Mouse (Mus musculus): ENCODE measurements at regions not wholly inside any gene's neighbourhood (a gene's known extent, or its start where the extent isn't known, plus 50 kb on each side); places are given as distances from the start of the nearest gene placed in this dataset.

DNA sequence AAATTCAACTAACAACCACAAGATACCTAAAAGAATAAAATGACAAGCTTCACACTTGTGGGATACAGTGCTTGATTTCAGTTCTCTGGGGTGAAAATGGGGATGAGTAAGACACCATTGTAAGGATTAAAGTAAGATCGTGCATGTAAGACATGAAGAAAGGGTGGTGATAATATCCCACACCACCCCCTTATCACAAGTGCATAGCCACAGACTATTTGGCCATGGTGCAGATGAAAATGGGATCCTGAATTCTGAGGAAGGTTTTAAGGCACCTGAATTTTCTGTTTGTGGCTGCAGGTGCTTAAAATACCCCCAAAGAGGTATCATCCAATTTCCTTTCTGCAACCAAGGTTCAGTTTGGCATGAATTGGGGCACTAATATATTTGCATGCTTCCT is 627.7 kb upstream of the Acvr2a start:
- WGBS: 64% methylated on average over 1 of the region's 1 CpGs
- TF ChIP-seq CTCF (IDR thresholded peaks at IDR 0.05; ENCODE audit: borderline replicate concordance, insufficient read depth, low read depth, low read length) (no peak), POLR2A (IDR thresholded peaks at IDR 0.05; ENCODE audit: borderline replicate concordance, insufficient read depth, low read length) (no peak)
- Histone ChIP-seq H3K27ac (ENCODE audit: insufficient read depth, low read length) (no peak overlapping the region), H3K4me3 (replicated peaks; ENCODE audit: insufficient read depth, low read depth, low read length) (no peak overlapping the region), H3K4me1 (ENCODE audit: control insufficient read depth, insufficient read depth, low read length) (peaks cover 3% of the 10 kb centered on the region; the same call in 1 of the 2 replicates), H3K27me3 (ENCODE audit: control insufficient read depth, insufficient read depth, low read length) (no peaks in the 10 kb centered on the region)
- DNase-seq: no peak

DNA sequence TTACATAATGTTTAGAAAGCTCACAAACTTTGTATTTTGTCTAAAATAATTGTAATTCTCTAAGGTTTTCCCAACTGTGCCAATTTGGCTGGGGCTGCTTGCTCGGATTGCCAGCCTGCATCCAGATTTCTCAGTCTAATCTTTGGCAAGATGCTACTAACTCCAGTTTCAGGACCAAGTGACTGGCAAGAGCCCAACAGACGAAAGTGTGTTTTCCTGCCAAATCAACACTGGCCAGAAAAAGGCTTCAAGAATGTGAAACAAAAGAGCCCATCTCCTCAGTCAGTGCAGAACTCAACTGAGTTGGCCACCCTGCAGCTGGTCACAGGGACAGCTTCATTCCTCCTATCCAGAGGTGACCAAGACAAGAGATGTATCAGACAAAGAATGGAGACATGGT is 627.3 kb upstream of the Acvr2a start:
- peak; percentile 35 to 65 for DNase-seq
- 10% methylated on average over 2 of the region's 2 CpGs for WGBS
- no peak for TF ChIP-seq CTCF (IDR thresholded peaks at IDR 0.05; ENCODE audit: borderline replicate concordance, insufficient read depth, low read depth, low read length)

DNA sequence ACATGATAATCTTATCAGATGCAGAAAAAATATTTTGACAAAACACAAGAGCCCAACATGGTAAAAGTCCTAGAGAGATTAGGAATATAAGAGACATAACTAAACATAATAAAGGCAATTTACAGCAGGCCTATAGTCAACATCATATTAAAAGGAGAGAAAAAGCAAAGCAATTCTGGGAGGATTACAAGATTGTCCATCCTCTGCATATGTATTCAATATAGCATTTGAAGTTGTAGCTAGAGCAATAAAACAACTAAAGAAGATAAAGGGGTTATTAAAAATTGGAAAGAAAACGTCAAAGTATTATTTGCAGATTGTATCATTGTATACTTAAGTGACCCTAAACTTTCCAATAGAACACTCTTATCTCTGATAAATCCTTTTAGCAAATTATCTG is 602.1 kb upstream of the Acvr2a start:
- no peak for TF ChIP-seq CTCF (IDR thresholded peaks at IDR 0.05; ENCODE audit: borderline replicate concordance, insufficient read depth, low read depth, low read length)
- no peak for TF ChIP-seq POLR2A (IDR thresholded peaks at IDR 0.05; ENCODE audit: borderline replicate concordance, insufficient read depth, low read length)
- 88% methylated on average over 1 of the region's 1 CpGs for WGBS
- no peaks in the 10 kb centered on the region for H3K27me3 ChIP-seq (ENCODE audit: control insufficient read depth, insufficient read depth, low read length)
- no peaks in the 10 kb centered on the region for H3K4me1 ChIP-seq (ENCODE audit: control insufficient read depth, insufficient read depth, low read length)
- no peak for DNase-seq
- no peak overlapping the region for H3K4me3 ChIP-seq (replicated peaks; ENCODE audit: insufficient read depth, low read depth, low read length)
- H3K27ac ChIP-seq (ENCODE audit: insufficient read depth, low read length): no peak overlapping the region

More for the DNA sequence above, 627.3 kb upstream of the Acvr2a start:
- H3K27ac ChIP-seq (ENCODE audit: insufficient read depth, low read length): no peak overlapping the region
- no peak overlapping the region for H3K4me3 ChIP-seq (replicated peaks; ENCODE audit: insufficient read depth, low read depth, low read length)
- H3K4me1 ChIP-seq (ENCODE audit: control insufficient read depth, insufficient read depth, low read length): peaks cover 3% of the 10 kb centered on the region; the same call in 1 of the 2 replicates
- H3K27me3 ChIP-seq (ENCODE audit: control insufficient read depth, insufficient read depth, low read length): no peaks in the 10 kb centered on the region

GRCm38 (mm10) chr2:48220771-48221170 is 593.1 kb upstream of the Acvr2a start:
- DNase-seq: peak in 1 of 2 experiments; percentile 1
- Histone ChIP-seq H3K4me1 (ENCODE audit: control insufficient read depth, insufficient read depth, low read length) (no peaks in the 10 kb centered on the region), H3K27ac (ENCODE audit: insufficient read depth, low read length) (no peak overlapping the region), H3K27me3 (ENCODE audit: control insufficient read depth, insufficient read depth, low read length) (no peaks in the 10 kb centered on the region; the same call in 1 of the 2 replicates), H3K4me3 (replicated peaks; ENCODE audit: insufficient read depth, low read depth, low read length) (no peak overlapping the region)
- WGBS: 34% methylated on average over 3 of the region's 3 CpGs
- no peak for TF ChIP-seq CTCF (IDR thresholded peaks at IDR 0.05; ENCODE audit: borderline replicate concordance, insufficient read depth, low read depth, low read length)

DNA sequence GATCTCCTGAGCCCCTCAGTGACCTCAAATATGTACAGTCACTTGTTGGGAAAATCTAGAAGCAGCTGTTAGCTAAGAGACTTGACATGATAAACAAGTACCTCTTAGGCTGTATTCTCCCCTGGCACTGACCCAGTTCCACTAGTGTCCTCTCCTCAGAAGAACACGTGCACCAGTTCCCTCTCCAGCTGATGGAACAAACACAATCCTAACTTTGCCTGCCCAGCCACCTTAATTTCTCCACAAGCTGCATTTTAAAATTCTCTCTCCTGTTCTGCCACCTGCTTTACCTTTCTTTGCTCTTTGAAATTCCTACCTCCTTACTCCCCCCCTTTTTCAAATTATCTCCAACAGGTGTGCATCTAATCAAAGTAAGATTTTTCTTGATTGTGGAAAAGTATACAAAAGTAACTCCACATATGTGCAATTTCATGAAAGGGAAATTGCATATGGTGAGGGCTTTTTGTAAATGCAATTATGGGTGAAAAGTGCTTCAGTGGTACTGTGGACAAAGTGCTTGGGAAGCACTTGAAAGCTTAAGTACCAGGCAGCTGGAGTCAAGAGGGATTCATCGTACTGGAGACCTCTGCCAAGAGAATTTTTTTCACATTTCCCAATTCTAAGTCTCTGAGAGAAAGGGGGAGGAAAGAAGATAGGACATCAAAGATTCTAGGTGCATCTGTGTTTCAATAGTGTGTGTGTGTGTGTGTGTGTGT is 590.7 kb upstream of the Acvr2a start:
- DNase-seq: no peak
- no peak for TF ChIP-seq CTCF (IDR thresholded peaks at IDR 0.05; ENCODE audit: borderline replicate concordance, insufficient read depth, low read depth, low read length)
- no peak for TF ChIP-seq POLR2A (IDR thresholded peaks at IDR 0.05; ENCODE audit: borderline replicate concordance, insufficient read depth, low read length)
- H3K27me3 ChIP-seq (ENCODE audit: control insufficient read depth, insufficient read depth, low read length): no peaks in the 10 kb centered on the region; the same call in 1 of the 2 replicates
- H3K4me1 ChIP-seq (ENCODE audit: control insufficient read depth, insufficient read depth, low read length): no peaks in the 10 kb centered on the region
- no peak overlapping the region for H3K4me3 ChIP-seq (replicated peaks; ENCODE audit: insufficient read depth, low read depth, low read length)
- WGBS: 60% methylated on average over 2 of the region's 2 CpGs
- H3K27ac ChIP-seq (ENCODE audit: insufficient read depth, low read length): no peak overlapping the region

GRCm38 (mm10) chr2:48250174-48250573 is 563.7 kb upstream of the Acvr2a start:
- H3K4me3 ChIP-seq (replicated peaks; ENCODE audit: insufficient read depth, low read depth, low read length): no peak overlapping the region
- no peak for TF ChIP-seq POLR2A (IDR thresholded peaks at IDR 0.05; ENCODE audit: borderline replicate concordance, insufficient read depth, low read length)
- no peaks in the 10 kb centered on the region for H3K4me1 ChIP-seq (ENCODE audit: control insufficient read depth, insufficient read depth, low read length)
- H3K27ac ChIP-seq (ENCODE audit: insufficient read depth, low read length): no peak overlapping the region
- H3K27me3 ChIP-seq (ENCODE audit: control insufficient read depth, insufficient read depth, low read length): no peaks in the 10 kb centered on the region
- DNase-seq: no peak
- 74% methylated on average over 4 of the region's 4 CpGs for whole genome bisulfite sequencing

DNA sequence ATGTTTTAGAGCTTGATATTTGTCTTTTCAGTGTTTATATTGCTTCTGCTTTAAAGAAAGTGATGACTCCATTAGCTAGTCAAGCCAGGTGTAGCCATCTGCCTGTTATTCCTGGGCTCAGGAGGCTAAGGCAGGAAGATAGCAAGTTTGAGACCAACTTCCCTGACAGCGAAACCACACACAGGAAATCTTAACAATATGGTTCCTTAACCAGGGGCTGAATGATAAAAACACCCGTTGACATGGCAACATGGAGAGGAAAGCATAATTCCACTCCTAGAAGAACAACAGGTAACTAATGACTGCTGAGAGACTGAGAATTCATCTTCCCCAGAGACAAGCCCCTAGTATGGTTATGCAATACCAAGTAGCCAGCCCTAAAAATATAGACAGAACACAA is 553.6 kb upstream of the Acvr2a start:
- Histone ChIP-seq H3K4me3 (replicated peaks; ENCODE audit: insufficient read depth, low read depth, low read length) (no peak overlapping the region), H3K27me3 (ENCODE audit: control insufficient read depth, insufficient read depth, low read length) (no peaks in the 10 kb centered on the region), H3K27ac (ENCODE audit: insufficient read depth, low read length) (no peak overlapping the region), H3K4me1 (ENCODE audit: control insufficient read depth, insufficient read depth, low read length) (no peaks in the 10 kb centered on the region)
- DNase-seq: no peak
- TF ChIP-seq POLR2A (IDR thresholded peaks at IDR 0.05; ENCODE audit: borderline replicate concordance, insufficient read depth, low read length): no peak
- no peak for TF ChIP-seq CTCF (IDR thresholded peaks at IDR 0.05; ENCODE audit: borderline replicate concordance, insufficient read depth, low read depth, low read length)
- WGBS: 84% methylated on average over 2 of the region's 2 CpGs

Measured in cerebellum, adult 2 months (tissue).